In genomic region chr17:6742083-6743038, GRCm38 (mm10) we compare ENCODE assay signal across 8 mouse cellular contexts. TPM values are rescaled to one million over a fixed set of nuclear protein-coding genes. Genes with fewer than 3 reads are reported as not detected.
DNase-seq lines count a peak whose midpoint lies in the region; ATAC-seq and TF ChIP-seq lines count a peak whose summit lies in the region.

No protein-coding gene starts in this region.

- TF ChIP-seq RAD21 in MEL (IDR thresholded peaks at IDR 0.05; ENCODE audit: low read depth, low read length): no peak

- peaks cover 3 to 9% of the 10 kb centered on the region in 2 experiments; a peak in 3 of 4 replicates for H3K36me3 ChIP-seq in MEL (ENCODE audit: control insufficient read depth in 1 of 2, insufficient read depth in 2 of 2, low read length in 2 of 2)
- H3K36me3 ChIP-seq in forebrain, embryonic 12.5 days (replicated peaks): peaks cover 59% of the 10 kb centered on the region
- H3K36me3 ChIP-seq in liver, embryonic 15.5 days (replicated peaks): peaks cover 93% of the 10 kb centered on the region

- H3K4me1 ChIP-seq in MEL (ENCODE audit: control insufficient read depth in 1 of 2, insufficient read depth in 2 of 2, low read length in 2 of 2): peaks cover 3 to 10% of the 10 kb centered on the region in 2 experiments
- H3K4me1 ChIP-seq in forebrain, embryonic 12.5 days: peaks cover 72% of the 10 kb centered on the region
- H3K4me1 ChIP-seq in liver, embryonic 15.5 days (replicated peaks): peaks cover 33% of the 10 kb centered on the region

- H3K9ac ChIP-seq in MEL (ENCODE audit: control insufficient read depth, low read depth, low read length, poor library complexity, severe bottlenecking): no peak overlapping the region
- H3K9ac ChIP-seq in forebrain, embryonic 12.5 days: no peak overlapping the region
- H3K9ac ChIP-seq in liver, embryonic 15.5 days: no peak overlapping the region

- 76% methylated on average over 33 of the region's 33 CpGs for whole genome bisulfite sequencing in forebrain, embryonic 12.5 days
- WGBS in liver, embryonic 15.5 days (ENCODE audit: insufficient replicate concordance): 63% methylated on average over 31 of the region's 33 CpGs

- no peaks in the 10 kb centered on the region for H3K9me3 ChIP-seq in MEL (replicated peaks; ENCODE audit: insufficient read depth, low read length)
- no peaks in the 10 kb centered on the region for H3K9me3 ChIP-seq in forebrain, embryonic 12.5 days
- H3K9me3 ChIP-seq in liver, embryonic 15.5 days (replicated peaks): no peaks in the 10 kb centered on the region

- no peak for TF ChIP-seq CTCF in layer of hippocampus, adult 2 months (conservative IDR thresholded peaks at IDR 0.05)
- TF ChIP-seq CTCF in MEL (IDR thresholded peaks at IDR 0.05 in 2 of 3, conservative IDR thresholded peaks at IDR 0.05 in 1 of 3; ENCODE audit: control insufficient read depth in 1 of 3, insufficient read depth in 1 of 3, low read depth in 2 of 3, low read length in 3 of 3, poor library complexity in 1 of 3, severe bottlenecking in 1 of 3): no peak

- 0 out of 4 replicates have a peak, but pooled peaks of 1 of the 2 experiments have one; percentile 21 for TF ChIP-seq EP300 in MEL (IDR thresholded peaks at IDR 0.05; ENCODE audit: low read depth in 1 of 2, low read length in 2 of 2)

- no peak for TF ChIP-seq POLR2A in MEL (IDR thresholded peaks at IDR 0.05; ENCODE audit: control insufficient read depth in 1 of 2, insufficient read depth in 1 of 2, low read depth in 1 of 2, low read length in 2 of 2, poor library complexity in 1 of 2)

- DNase-seq in layer of hippocampus, postnatal 14 days (ENCODE audit: low spot score in 2 of 2): peak; percentile 26 to 28
- no peak for DNase-seq in layer of hippocampus, adult 2 months (ENCODE audit: low spot score in 2 of 2)
- peak; percentile 85 for DNase-seq in MEL (ENCODE audit: low read depth, low spot score)
- peak; percentile 77 for DNase-seq in heart, postnatal 4 days
- peak; percentile 39 for DNase-seq in right cerebral cortex, postnatal 4 days
- DNase-seq in cerebellum, adult 9-11 months: no peak

- H3K4me2 ChIP-seq in forebrain, embryonic 12.5 days: no peak overlapping the region
- no peak overlapping the region for H3K4me2 ChIP-seq in liver, embryonic 15.5 days

- no peak for ATAC-seq in forebrain, embryonic 12.5 days (ENCODE audit: low FRiP score)
- 0 out of 2 replicates have a peak, but pooled peaks have one; percentile 20 for ATAC-seq in liver, embryonic 15.5 days (ENCODE audit: insufficient read depth)

- no peak overlapping the region for H3K27ac ChIP-seq in layer of hippocampus, adult 2 months
- H3K27ac ChIP-seq in MEL (ENCODE audit: control insufficient read depth, low read depth, low read length): no peak overlapping the region
- H3K27ac ChIP-seq in forebrain, embryonic 12.5 days: peak overlapping the region; percentile 65; the same call in 1 of the 2 replicates
- no peak overlapping the region for H3K27ac ChIP-seq in liver, embryonic 15.5 days (replicated peaks)

- no peak overlapping the region for H3K4me3 ChIP-seq in layer of hippocampus, adult 2 months
- H3K4me3 ChIP-seq in MEL (ENCODE audit: control insufficient read depth in 1 of 2, insufficient read depth in 1 of 2, low read depth in 2 of 2, low read length in 2 of 2): no peak overlapping the region
- H3K4me3 ChIP-seq in forebrain, embryonic 12.5 days (replicated peaks): no peak overlapping the region
- H3K4me3 ChIP-seq in liver, embryonic 15.5 days (replicated peaks): no peak overlapping the region

- no peaks in the 10 kb centered on the region for H3K27me3 ChIP-seq in MEL (ENCODE audit: control insufficient read depth in 1 of 2, insufficient read depth in 2 of 2, low read length in 2 of 2)
- H3K27me3 ChIP-seq in forebrain, embryonic 12.5 days: no peaks in the 10 kb centered on the region
- H3K27me3 ChIP-seq in liver, embryonic 15.5 days: no peaks in the 10 kb centered on the region

- no peaks in the 10 kb centered on the region for H3K79me2 ChIP-seq in MEL (ENCODE audit: control insufficient read depth, insufficient read depth, low read length, poor library complexity)

TF ChIP-seq in MEL, 35 proteins besides CTCF, POLR2A, EP300 and RAD21:
- TF ChIP-seq SMC3 (IDR thresholded peaks at IDR 0.05; ENCODE audit: low read depth, low read length) (no peak), GATA1 (IDR thresholded peaks at IDR 0.05; ENCODE audit: low read depth, low read length) (no peak), ETS1 (IDR thresholded peaks at IDR 0.05; ENCODE audit: low read depth, low read length) (0 out of 2 replicates have a peak, but pooled peaks have one; percentile 8), MAX (IDR thresholded peaks at IDR 0.05; ENCODE audit: low read length) (no peak), BHLHE40 (IDR thresholded peaks at IDR 0.05; ENCODE audit: borderline replicate concordance, low read depth, low read length) (no peak), GABPA (IDR thresholded peaks at IDR 0.05; ENCODE audit: low read depth, low read length) (no peak)

RNA-seq across cellular contexts. Expression of gene Ezr, which starts 40.2 kb away (rescaled TPM):
- 10 to 100 TPM; 63.0 to 68.2 TPM for total RNA-seq in layer of hippocampus, postnatal 14 days (2021)
- total RNA-seq in layer of hippocampus, adult 2 months (2021): 10 to 100 TPM; 48.0 to 51.1 TPM
- 43.0 and 48.7 TPM in 2 replicates for total RNA-seq in MEL (2012; rRNA removed)
- 10 to 100 TPM in 1 of 2 experiments, not detected in 1; 88.7 TPM for polyA plus RNA-seq in MEL (2012; ENCODE audit: insufficient read depth in 1 of 2, insufficient read length in 2 of 2, low read depth in 1 of 2, low replicate concordance in 2 of 2, missing spikeins in 1 of 2)
- polyA plus RNA-seq in forebrain, embryonic 12.5 days (2016; fragmentation: Nextera tagmentation; extraction: Ambion mirVana): 115 and 122 TPM in 2 replicates
- 100 to 1,000 TPM; 103 to 104 TPM for total RNA-seq in heart, postnatal 4 days (2021)
- 48.3 and 49.4 TPM in 2 replicates for polyA plus RNA-seq in liver, embryonic 15.5 days (2015; fragmentation: Nextera tagmentation; extraction: Ambion mirVana)

Comparison
In these comparisons a context has a peak if more than half of its experiments do, and no peak if none do; other contexts are left out.
1. DNase-seq: peak in layer of hippocampus, postnatal 14 days (2 of 2), MEL (single experiment), heart, postnatal 4 days (single experiment) and right cerebral cortex, postnatal 4 days (single experiment); none in layer of hippocampus, adult 2 months (0 of 2) and cerebellum, adult 9-11 months (single experiment).